In genomic region chr2:154586405-154586804, GRCm38 (mm10) we compare ENCODE assay signal across 9 mouse cellular contexts. TPM values are rescaled to one million over a fixed set of nuclear protein-coding genes. Genes with fewer than 3 reads are reported as not detected.
DNase-seq lines count a peak whose midpoint lies in the region; ATAC-seq and TF ChIP-seq lines count a peak whose summit lies in the region.
"Had no signal": no experiment of that assay in that cellular context is flagged by ENCODE, and none has a peak within 500 bp of the region (broad histone marks: within the 10 kb centered on the region; RNA-seq: fewer than 3 reads in every experiment).

No protein-coding gene starts in this region.

- peak; percentile 64 for TF ChIP-seq CTCF in kidney, adult 2 months (conservative IDR thresholded peaks at IDR 0.05; ENCODE audit: insufficient read depth, insufficient read length, low read depth, low read length)
- peak; percentile 82 for TF ChIP-seq CTCF in ES-Bruce4 (IDR thresholded peaks at IDR 0.05; ENCODE audit: low read depth, low read length)
- TF ChIP-seq CTCF in stomach, postnatal 0 days (IDR thresholded peaks at IDR 0.05; ENCODE audit: low read depth) = peak; percentile 69

- no peak overlapping the region for H3K27ac ChIP-seq in kidney, adult 2 months (ENCODE audit: insufficient read depth, low read depth, low read length)
- no peak overlapping the region for H3K27ac ChIP-seq in kidney, embryonic 16.5 days (ENCODE audit: low read length)
- H3K27ac ChIP-seq in ES-Bruce4 (ENCODE audit: insufficient read depth, low read length) = no peak overlapping the region
- H3K27ac ChIP-seq in stomach, postnatal 0 days (replicated peaks) = no peak overlapping the region
- no peak overlapping the region for H3K27ac ChIP-seq in heart, embryonic 11.5 days (ENCODE audit: low read depth, low read length)
- H3K27ac ChIP-seq: stomach, embryonic 15.5 days had no signal

- TF ChIP-seq EP300 in ES-Bruce4 (IDR thresholded peaks at IDR 0.05; ENCODE audit: insufficient read depth, low read depth, low read length) = no peak
- TF ChIP-seq EP300 in stomach, postnatal 0 days (optimal IDR thresholded peaks at IDR 0.05) = no peak

- no peak overlapping the region for H3K4me2 ChIP-seq in kidney, embryonic 16.5 days (replicated peaks; ENCODE audit: low read depth, low read length)
- H3K4me2 ChIP-seq in stomach, postnatal 0 days (replicated peaks; ENCODE audit: low read depth) = no peak overlapping the region
- no peak overlapping the region for H3K4me2 ChIP-seq in heart, embryonic 11.5 days
- H3K4me2 ChIP-seq: stomach, embryonic 15.5 days had no signal

- DNase-seq in kidney, adult 2 months = no peak
- peak; percentile 56 to 59 for DNase-seq in B cell, adult 2 months
- DNase-seq in induced T-regulatory cell, adult 2 months (ENCODE audit: low read depth) = peak; percentile 57
- peak; percentile 45 for DNase-seq in stomach, postnatal 0 days (ENCODE audit: low spot score)

- no peaks in the 10 kb centered on the region for H3K4me1 ChIP-seq in kidney, adult 2 months (ENCODE audit: control insufficient read depth, insufficient read depth, low read length)
- H3K4me1 ChIP-seq in kidney, embryonic 16.5 days (ENCODE audit: insufficient read depth, low read length) = peaks cover 7% of the 10 kb centered on the region; the same call in 1 of the 2 replicates
- no peaks in the 10 kb centered on the region for H3K4me1 ChIP-seq in ES-Bruce4 (ENCODE audit: control insufficient read depth, insufficient read depth, low read length)
- H3K4me1 ChIP-seq in stomach, postnatal 0 days (replicated peaks; ENCODE audit: control insufficient read depth, insufficient read depth) = no peaks in the 10 kb centered on the region
- H3K4me1 ChIP-seq in heart, embryonic 11.5 days (ENCODE audit: control insufficient read depth, insufficient read depth, low read length) = peaks cover 6% of the 10 kb centered on the region

- H3K9me3 ChIP-seq in kidney, embryonic 16.5 days (ENCODE audit: low read length) = no peaks in the 10 kb centered on the region
- no peaks in the 10 kb centered on the region for H3K9me3 ChIP-seq in ES-Bruce4 (replicated peaks; ENCODE audit: control insufficient read depth, insufficient read depth, low read length, poor library complexity, severe bottlenecking)
- no peaks in the 10 kb centered on the region for H3K9me3 ChIP-seq in stomach, postnatal 0 days (ENCODE audit: control insufficient read depth, low read length)
- no peaks in the 10 kb centered on the region for H3K9me3 ChIP-seq in heart, embryonic 11.5 days (replicated peaks; ENCODE audit: control insufficient read depth, low read length)
- H3K9me3 ChIP-seq: stomach, embryonic 15.5 days had no signal

- TF ChIP-seq POLR2A in kidney, adult 2 months (IDR thresholded peaks at IDR 0.05; ENCODE audit: low read depth, low read length) = no peak
- TF ChIP-seq POLR2A in ES-Bruce4 (IDR thresholded peaks at IDR 0.05; ENCODE audit: insufficient read depth, low read length) = no peak

- H3K27me3 ChIP-seq in kidney, adult 2 months (replicated peaks; ENCODE audit: control insufficient read depth, insufficient read depth, low read length) = no peaks in the 10 kb centered on the region
- H3K27me3 ChIP-seq in kidney, embryonic 16.5 days (ENCODE audit: insufficient read depth, low read length) = no peaks in the 10 kb centered on the region
- H3K27me3 ChIP-seq in ES-Bruce4 (ENCODE audit: control insufficient read depth, insufficient read depth, low read length, poor library complexity, severe bottlenecking) = no peaks in the 10 kb centered on the region
- no peaks in the 10 kb centered on the region for H3K27me3 ChIP-seq in stomach, postnatal 0 days (ENCODE audit: control insufficient read depth, insufficient read depth, low read length)
- H3K27me3 ChIP-seq in heart, embryonic 11.5 days (ENCODE audit: control insufficient read depth, insufficient read depth, low read length) = 0 out of 2 replicates have a peak, but pooled peaks cover 2% of the 10 kb centered on the region
- H3K27me3 ChIP-seq: stomach, embryonic 15.5 days had no signal

- no peak overlapping the region for H3K4me3 ChIP-seq in kidney, adult 2 months (ENCODE audit: insufficient read depth, low read depth, low read length)
- H3K4me3 ChIP-seq in kidney, embryonic 16.5 days (ENCODE audit: low read length) = no peak overlapping the region
- no peak overlapping the region for H3K4me3 ChIP-seq in ES-Bruce4 (ENCODE audit: low read depth, low read length)
- H3K4me3 ChIP-seq in stomach, postnatal 0 days (ENCODE audit: low read depth, low read length) = no peak overlapping the region
- no peak overlapping the region for H3K4me3 ChIP-seq in heart, embryonic 11.5 days (ENCODE audit: low read depth, low read length)
- H3K4me3 ChIP-seq: stomach, embryonic 15.5 days had no signal

- no peak overlapping the region for H3K9ac ChIP-seq in kidney, embryonic 16.5 days (replicated peaks; ENCODE audit: low read length)
- H3K9ac ChIP-seq in ES-Bruce4 (ENCODE audit: low read depth, poor library complexity, severe bottlenecking) = no peak overlapping the region
- H3K9ac ChIP-seq in stomach, postnatal 0 days (ENCODE audit: low read length) = no peak overlapping the region
- no peak overlapping the region for H3K9ac ChIP-seq in heart, embryonic 11.5 days (ENCODE audit: low read depth, low read length)
- H3K9ac ChIP-seq: stomach, embryonic 15.5 days had no signal

- 87% methylated on average over 5 of the region's 5 CpGs for WGBS in kidney, adult 2 months
- 74% methylated on average over 5 of the region's 5 CpGs for WGBS in kidney, embryonic 16.5 days
- 78% methylated on average over 5 of the region's 5 CpGs for WGBS in stomach, postnatal 0 days
- 73% methylated on average over 5 of the region's 5 CpGs for WGBS in heart, embryonic 11.5 days (ENCODE audit: insufficient replicate concordance)

- H3K36me3 ChIP-seq in kidney, adult 2 months (ENCODE audit: control insufficient read depth, insufficient read depth, low read length) = no peaks in the 10 kb centered on the region; the same call in 1 of the 2 replicates
- peaks cover 13% of the 10 kb centered on the region for H3K36me3 ChIP-seq in kidney, embryonic 16.5 days (ENCODE audit: insufficient read depth, low read length)
- no peaks in the 10 kb centered on the region for H3K36me3 ChIP-seq in ES-Bruce4 (ENCODE audit: control insufficient read depth, insufficient read depth, low read length, poor library complexity, severe bottlenecking)
- H3K36me3 ChIP-seq in stomach, postnatal 0 days (ENCODE audit: control insufficient read depth, insufficient read depth, low read length) = peaks cover 2% of the 10 kb centered on the region; the same call in 1 of the 2 replicates
- no peaks in the 10 kb centered on the region for H3K36me3 ChIP-seq in heart, embryonic 11.5 days (ENCODE audit: control insufficient read depth, insufficient read depth, low read length)

- ATAC-seq in kidney, embryonic 16.5 days (ENCODE audit: low FRiP score, low TSS enrichment) = no peak
- no peak for ATAC-seq in stomach, postnatal 0 days (ENCODE audit: low FRiP score, low TSS enrichment)
- no peak for ATAC-seq in heart, embryonic 11.5 days (replicated peaks; ENCODE audit: insufficient number of reproducible peaks, low FRiP score, low TSS enrichment)

RNA-seq across cellular contexts. Expression of gene E2f1, which starts 16.7 kb away (rescaled TPM):
- 3.6 and 4.1 TPM in 2 replicates for polyA plus RNA-seq in kidney, adult 2 months (2012; rRNA removed)
- polyA plus RNA-seq in kidney, embryonic 16.5 days (2015; fragmentation: Nextera tagmentation; extraction: Ambion mirVana) = 11.6 and 19.6 TPM in 2 replicates
- 27.0 and 28.0 TPM in 2 replicates for polyA plus RNA-seq in ES-Bruce4 (2011; ENCODE audit: insufficient read depth, insufficient read length, low read depth, missing spikeins)
- polyA plus RNA-seq in stomach, postnatal 0 days (2015; fragmentation: Nextera tagmentation; extraction: Ambion mirVana) = 5.7 and 6.1 TPM in 2 replicates
- 6.5 and 7.8 TPM in 2 replicates for polyA plus RNA-seq in heart, embryonic 11.5 days (2014; fragmentation: Nextera tagmentation; extraction: Ambion mirVana)

RNA-seq across cellular contexts. Expression of gene Pxmp4, which starts 17.1 kb away (rescaled TPM):
- 118 and 138 TPM in 2 replicates for polyA plus RNA-seq in kidney, adult 2 months (2012; rRNA removed)
- polyA plus RNA-seq in kidney, embryonic 16.5 days (2015; fragmentation: Nextera tagmentation; extraction: Ambion mirVana) = 31.8 and 32.9 TPM in 2 replicates
- polyA plus RNA-seq in ES-Bruce4 (2011; ENCODE audit: insufficient read depth, insufficient read length, low read depth, missing spikeins) = 8.3 and 9.5 TPM in 2 replicates
- polyA plus RNA-seq in stomach, postnatal 0 days (2015; fragmentation: Nextera tagmentation; extraction: Ambion mirVana) = 49.7 and 52.8 TPM in 2 replicates
- polyA plus RNA-seq in heart, embryonic 11.5 days (2014; fragmentation: Nextera tagmentation; extraction: Ambion mirVana) = 21.4 and 23.5 TPM in 2 replicates

RNA-seq across cellular contexts. Expression of gene Zfp341, which starts 26.7 kb away (rescaled TPM):
- polyA plus RNA-seq in kidney, adult 2 months (2012; rRNA removed) = 4.9 and 5.3 TPM in 2 replicates
- 1.2 and 1.3 TPM in 2 replicates for polyA plus RNA-seq in kidney, embryonic 16.5 days (2015; fragmentation: Nextera tagmentation; extraction: Ambion mirVana)
- 3.8 and 5.0 TPM in 2 replicates for polyA plus RNA-seq in ES-Bruce4 (2011; ENCODE audit: insufficient read depth, insufficient read length, low read depth, missing spikeins)
- polyA plus RNA-seq in stomach, postnatal 0 days (2015; fragmentation: Nextera tagmentation; extraction: Ambion mirVana) = 0.27 and 0.45 TPM in 2 replicates
- polyA plus RNA-seq in heart, embryonic 11.5 days (2014; fragmentation: Nextera tagmentation; extraction: Ambion mirVana) = 0.77 and 0.93 TPM in 2 replicates

RNA-seq across cellular contexts. Expression of gene 4930519P11Rik, which starts 26.8 kb away (rescaled TPM):
- polyA plus RNA-seq in kidney, adult 2 months (2012; rRNA removed) = 0.57 and 0.86 TPM in 2 replicates
- 0.40 TPM in 1 of 2 replicates, not detected in the other for polyA plus RNA-seq in kidney, embryonic 16.5 days (2015; fragmentation: Nextera tagmentation; extraction: Ambion mirVana)
- polyA plus RNA-seq in ES-Bruce4 (2011; ENCODE audit: insufficient read depth, insufficient read length, low read depth, missing spikeins) = not detected in 2 replicates
- polyA plus RNA-seq in stomach, postnatal 0 days (2015; fragmentation: Nextera tagmentation; extraction: Ambion mirVana) = 0.22 and 0.28 TPM in 2 replicates
- 0.72 TPM in 1 of 2 replicates, not detected in the other for polyA plus RNA-seq in heart, embryonic 11.5 days (2014; fragmentation: Nextera tagmentation; extraction: Ambion mirVana)
- polyA plus RNA-seq: lung, embryonic 16.5 days had no signal

RNA-seq across cellular contexts. Expression of gene Necab3, which starts 27.7 kb away (rescaled TPM):
- 1.5 and 1.8 TPM in 2 replicates for polyA plus RNA-seq in kidney, adult 2 months (2012; rRNA removed)
- 2.8 and 3.3 TPM in 2 replicates for polyA plus RNA-seq in kidney, embryonic 16.5 days (2015; fragmentation: Nextera tagmentation; extraction: Ambion mirVana)
- 4.0 and 5.1 TPM in 2 replicates for polyA plus RNA-seq in ES-Bruce4 (2011; ENCODE audit: insufficient read depth, insufficient read length, low read depth, missing spikeins)
- polyA plus RNA-seq in stomach, postnatal 0 days (2015; fragmentation: Nextera tagmentation; extraction: Ambion mirVana) = 0.50 and 0.70 TPM in 2 replicates
- polyA plus RNA-seq in heart, embryonic 11.5 days (2014; fragmentation: Nextera tagmentation; extraction: Ambion mirVana) = 1.2 and 1.4 TPM in 2 replicates
